Mouse (Mus musculus): ENCODE measurements around the gene Socs2.

- no peak for TF ChIP-seq CHD2 (IDR thresholded peaks at IDR 0.05; ENCODE audit: low read length)
- TF ChIP-seq POLR2A (IDR thresholded peaks at IDR 0.05; ENCODE audit: control insufficient read depth in 1 of 2, insufficient read depth in 1 of 2, low read depth in 1 of 2, low read length in 2 of 2, poor library complexity in 1 of 2) = no peak
- TF ChIP-seq TAL1 (IDR thresholded peaks at IDR 0.05; ENCODE audit: low read length) = no peak
These were observed 28.0 kb downstream of the Socs2 start for GRCm38 (mm10) chr10:95388821-95389477.

Data from MEL (cell line).